Mouse (Mus musculus): ENCODE results near the gene Tshr.
"Not testable (repeated sequence)": the region's sequence is repeated elsewhere in the genome, so short reads cannot be mapped to it uniquely, and the experiment has no call there.

The Tshr gene

GRCm38 (mm10) chr12:91495497-91496225 is 111.3 kb downstream of the Tshr start:
- in situ Hi-C loops (cut with MboI, MseI) = no loop called here

GRCm38 (mm10) chr12:91496226-91496558 is 111.8 kb downstream of the Tshr start:
- in situ Hi-C loops (cut with MboI, MseI) = no loop called here

GRCm38 (mm10) chr12:91500475-91500874 is 116.1 kb downstream of the Tshr start:
- in situ Hi-C loops (cut with MboI, MseI) = loop anchor here in 1 of 2 experiments (25.0 kb wide), 1 partner anchor 88 kb away; no protein-coding TSS in a partner anchor

GRCm38 (mm10) chr12:91511766-91512165 is 127.4 kb downstream of the Tshr start:
- in situ Hi-C loops (cut with MboI, MseI) = loop anchor here in 1 of 2 experiments (25.0 kb wide), 1 partner anchor 99 kb away; no protein-coding TSS in a partner anchor

GRCm38 (mm10) chr12:91513980-91514379 is 129.6 kb downstream of the Tshr start:
- in situ Hi-C loops (cut with MboI, MseI) = loop anchor here in 1 of 2 experiments (25.0 kb wide), 1 partner anchor 102 kb away; no protein-coding TSS in a partner anchor

GRCm38 (mm10) chr12:91517808-91518207 is 133.4 kb downstream of the Tshr start:
- in situ Hi-C loops (cut with MboI, MseI) = loop anchor here in 1 of 2 experiments (25.0 kb wide), 1 partner anchor 106 kb away; no protein-coding TSS in a partner anchor

GRCm38 (mm10) chr12:91523626-91524025 is 139.3 kb downstream of the Tshr start:
- in situ Hi-C loops (cut with MboI, MseI) = loop anchor here in 1 of 2 experiments (10.0 to 25.0 kb wide), 2 partner anchors 111 to 911 kb away; no protein-coding TSS in a partner anchor

GRCm38 (mm10) chr12:91534514-91534913 is 150.2 kb downstream of the Tshr start:
- in situ Hi-C loops (cut with MboI, MseI) = loop anchor here in 1 of 2 experiments (25.0 kb wide), 1 partner anchor 472 kb away; no protein-coding TSS in a partner anchor

- in situ Hi-C loops (cut with MboI, MseI) = loop anchor here in 1 of 2 experiments (10.0 to 25.0 kb wide), 2 partner anchors 478 to 1075 kb away; no protein-coding TSS in a partner anchor
These were observed 155.8 kb downstream of the Tshr start for GRCm38 (mm10) chr12:91540202-91540601.

- in situ Hi-C loops (cut with MboI, MseI) = loop anchor here in 1 of 2 experiments (10.0 to 25.0 kb wide), 2 partner anchors 487 to 1085 kb away; no protein-coding TSS in a partner anchor
These were observed 165.1 kb downstream of the Tshr start for GRCm38 (mm10) chr12:91549471-91549870.

GRCm38 (mm10) chr12:91551773-91552526 is 167.6 kb downstream of the Tshr start:
- in situ Hi-C loops (cut with MboI, MseI) = no loop called here

GRCm38 (mm10) chr12:91557358-91558005 is 173.1 kb downstream of the Tshr start:
- in situ Hi-C loops (cut with MboI, MseI) = not testable (repeated sequence)

GRCm38 (mm10) chr12:91558152-91558551 is 173.8 kb downstream of the Tshr start:
- in situ Hi-C loops (cut with MboI, MseI) = not testable (repeated sequence)

- in situ Hi-C loops (cut with MboI, MseI) = no loop called here
These were observed 182.8 kb downstream of the Tshr start for GRCm38 (mm10) chr12:91567145-91567544.

GRCm38 (mm10) chr12:91569255-91569654 is 184.9 kb downstream of the Tshr start:
- in situ Hi-C loops (cut with MboI, MseI) = no loop called here

- in situ Hi-C loops (cut with MboI, MseI) = no loop called here
These were observed 187.3 kb downstream of the Tshr start for GRCm38 (mm10) chr12:91571708-91572107.

- in situ Hi-C loops (cut with MboI, MseI) = loop anchor here in 1 of 2 experiments (25.0 kb wide), 1 partner anchor 392 kb away; no protein-coding TSS in a partner anchor
These were observed 195.3 kb downstream of the Tshr start for GRCm38 (mm10) chr12:91579665-91580064.

- in situ Hi-C loops (cut with MboI, MseI) = loop anchor here in 1 of 2 experiments (25.0 kb wide), 1 partner anchor 394 kb away; no protein-coding TSS in a partner anchor
These were observed 197.1 kb downstream of the Tshr start for GRCm38 (mm10) chr12:91581204-91582070.

GRCm38 (mm10) chr12:91582362-91583002 is 198.1 kb downstream of the Tshr start:
- in situ Hi-C loops (cut with MboI, MseI) = loop anchor here in 1 of 2 experiments (25.0 kb wide), 1 partner anchor 395 kb away; no protein-coding TSS in a partner anchor

GRCm38 (mm10) chr12:91583409-91583808 is 199.0 kb downstream of the Tshr start:
- in situ Hi-C loops (cut with MboI, MseI) = loop anchor here in 1 of 2 experiments (25.0 kb wide), 1 partner anchor 396 kb away; no protein-coding TSS in a partner anchor

Data from T-helper 17 cell (primary cell).